Mouse (Mus musculus) NIH3T3 (cell line): ENCODE results near the gene Abcd3.

Experiments
- DNase-seq: peaks from one replicate; pipeline ENCODE4 v3.0.0-alpha.2; 2012; ENCODE audit warnings: low read depth

Gene Abcd3

GRCm38 (mm10) chr3:121710894-121711531, 104.1 kb downstream of the Abcd3 start:
- peak; percentile 63 for DNase-seq
